Mouse (Mus musculus): ENCODE results near the gene Cd59a. TPM values are rescaled to one million over a fixed set of nuclear protein-coding genes. Genes with fewer than 3 reads are reported as not detected.
"Not testable (repeated sequence)": the region's sequence is repeated elsewhere in the genome, so short reads cannot be mapped to it uniquely, and the experiment has no call there.

Cd59a gene
- polyA plus RNA-seq, 1 experiment from 2014 or later, result 70.8 TPM

- DNase-seq (ENCODE audit: low spot score); H3K27me3 ChIP-seq (ENCODE audit: insufficient read depth, poor library complexity, severe bottlenecking); H3K4me3 ChIP-seq; H3K27ac ChIP-seq; H3K9me3 ChIP-seq: not testable (repeated sequence)
- Histone ChIP-seq H3K4me1 (peaks cover 12% of the 10 kb centered on the region), H3K36me3 (peaks cover 22% of the 10 kb centered on the region)
Measured at GRCm38 (mm10) chr2:104113563-104113962, 18.0 kb downstream of the Cd59a start.

- peaks cover 22% of the 10 kb centered on the region for H3K36me3 ChIP-seq
- no peak overlapping the region for H3K27ac ChIP-seq
- no peak overlapping the region for H3K4me3 ChIP-seq
- H3K27me3 ChIP-seq (ENCODE audit: insufficient read depth, poor library complexity, severe bottlenecking), result no peaks in the 10 kb centered on the region
- no peak for DNase-seq (ENCODE audit: low spot score)
- WGBS, result 90% methylated on average over 3 of the region's 3 CpGs
- H3K4me1 ChIP-seq, result peaks cover 7% of the 10 kb centered on the region
- no peaks in the 10 kb centered on the region for H3K9me3 ChIP-seq
Measured at GRCm38 (mm10) chr2:104114898-104115297, 19.3 kb downstream of the Cd59a start.

GRCm38 (mm10) chr2:104117173-104117572, 21.6 kb downstream of the Cd59a start:
- Histone ChIP-seq H3K36me3 (peaks cover 20% of the 10 kb centered on the region), H3K4me1 (peaks cover 24% of the 10 kb centered on the region)
- not testable (repeated sequence) for H3K4me3 ChIP-seq; H3K27me3 ChIP-seq (ENCODE audit: insufficient read depth, poor library complexity, severe bottlenecking); H3K27ac ChIP-seq; DNase-seq (ENCODE audit: low spot score); H3K9me3 ChIP-seq

GRCm38 (mm10) chr2:104119097-104119496, 23.5 kb downstream of the Cd59a start:
- H3K4me1 ChIP-seq, result peaks cover 38% of the 10 kb centered on the region
- H3K27ac ChIP-seq, result peak overlapping the region; percentile 11; the same call in 1 of the 2 replicates

GRCm38 (mm10) chr2:104120312-104120711, 24.7 kb downstream of the Cd59a start:
- no peaks in the 10 kb centered on the region for H3K27me3 ChIP-seq (ENCODE audit: insufficient read depth, poor library complexity, severe bottlenecking)
- no peak overlapping the region for H3K4me3 ChIP-seq
- peaks cover 42% of the 10 kb centered on the region for H3K4me1 ChIP-seq
- no peaks in the 10 kb centered on the region for H3K9me3 ChIP-seq
- H3K36me3 ChIP-seq, result no peaks in the 10 kb centered on the region
- peak overlapping the region; percentile 97 for H3K27ac ChIP-seq
- 44% methylated on average over 6 of the region's 6 CpGs for WGBS
- DNase-seq (ENCODE audit: low spot score), result peak; percentile 78

More at GRCm38 (mm10) chr2:104119097-104119496, 23.5 kb downstream of the Cd59a start:
- Histone ChIP-seq H3K27me3 (ENCODE audit: insufficient read depth, poor library complexity, severe bottlenecking) (no peaks in the 10 kb centered on the region), H3K36me3 (peaks cover 4% of the 10 kb centered on the region), H3K4me3 (no peak overlapping the region), H3K9me3 (no peaks in the 10 kb centered on the region)
- no peak for DNase-seq (ENCODE audit: low spot score)
- WGBS, result 83% methylated on average over 1 of the region's 1 CpGs

- 69% methylated on average over 8 of the region's 8 CpGs for WGBS
- peak overlapping the region; percentile 97 for H3K27ac ChIP-seq
Measured at GRCm38 (mm10) chr2:104121681-104122504, 26.3 kb downstream of the Cd59a start.

GRCm38 (mm10) chr2:104122505-104123378, 27.1 kb downstream of the Cd59a start, which contains the start of gene A930018P22Rik:
Gene A930018P22Rik, plus strand, starts transcription at chr2:104122769.
- no peaks in the 10 kb centered on the region for H3K9me3 ChIP-seq
- peak; percentile 98 for DNase-seq (ENCODE audit: low spot score)
- under 1% methylated on average over 67 of the region's 74 CpGs for WGBS
- H3K4me1 ChIP-seq, result peaks cover 42% of the 10 kb centered on the region
- no peaks in the 10 kb centered on the region for H3K36me3 ChIP-seq
- H3K4me3 ChIP-seq, result peak within 1 kb of the TSS; percentile 83
- H3K27ac ChIP-seq, result peak within 1 kb of the TSS; percentile 97
- 0 out of 2 replicates have a peak, but pooled peaks cover 7% of the 10 kb centered on the region for H3K27me3 ChIP-seq (ENCODE audit: insufficient read depth, poor library complexity, severe bottlenecking)

More at GRCm38 (mm10) chr2:104121681-104122504, 26.3 kb downstream of the Cd59a start:
- Histone ChIP-seq H3K4me3 (peak overlapping the region; percentile 83), H3K4me1 (peaks cover 42% of the 10 kb centered on the region), H3K36me3 (no peaks in the 10 kb centered on the region), H3K27me3 (ENCODE audit: insufficient read depth, poor library complexity, severe bottlenecking) (0 out of 2 replicates have a peak, but pooled peaks cover 3% of the 10 kb centered on the region), H3K9me3 (no peaks in the 10 kb centered on the region)
- DNase-seq (ENCODE audit: low spot score), result peak; percentile 75

- 45% methylated on average over 3 of the region's 3 CpGs for WGBS
Measured at GRCm38 (mm10) chr2:104123540-104123939, 27.9 kb downstream of the Cd59a start.

GRCm38 (mm10) chr2:104124071-104124470, 28.5 kb downstream of the Cd59a start:
- H3K9me3 ChIP-seq, result no peaks in the 10 kb centered on the region
- H3K4me3 ChIP-seq, result no peak overlapping the region
- peaks cover 43% of the 10 kb centered on the region for H3K4me1 ChIP-seq
- DNase-seq (ENCODE audit: low spot score), result no peak
- no peaks in the 10 kb centered on the region for H3K36me3 ChIP-seq
- H3K27me3 ChIP-seq (ENCODE audit: insufficient read depth, poor library complexity, severe bottlenecking), result 0 out of 2 replicates have a peak, but pooled peaks cover 7% of the 10 kb centered on the region
- 71% methylated on average over 5 of the region's 5 CpGs for WGBS
- H3K27ac ChIP-seq, result no peak overlapping the region

More at GRCm38 (mm10) chr2:104123540-104123939, 27.9 kb downstream of the Cd59a start:
- peak; percentile 74 for DNase-seq (ENCODE audit: low spot score)
- H3K9me3 ChIP-seq, result no peaks in the 10 kb centered on the region
- peak overlapping the region; percentile 97 for H3K27ac ChIP-seq
- no peaks in the 10 kb centered on the region for H3K36me3 ChIP-seq
- H3K4me3 ChIP-seq, result peak overlapping the region; percentile 83
- peaks cover 42% of the 10 kb centered on the region for H3K4me1 ChIP-seq
- 0 out of 2 replicates have a peak, but pooled peaks cover 7% of the 10 kb centered on the region for H3K27me3 ChIP-seq (ENCODE audit: insufficient read depth, poor library complexity, severe bottlenecking)

GRCm38 (mm10) chr2:104128803-104129531, 33.4 kb downstream of the Cd59a start:
- 87% methylated on average over 13 of the region's 13 CpGs for WGBS
- peaks cover 45% of the 10 kb centered on the region for H3K4me1 ChIP-seq
- DNase-seq (ENCODE audit: low spot score), result no peak

GRCm38 (mm10) chr2:104130165-104130564, 34.6 kb downstream of the Cd59a start:
- H3K9me3 ChIP-seq, result no peaks in the 10 kb centered on the region
- H3K4me3 ChIP-seq, result no peak overlapping the region
- H3K4me1 ChIP-seq, result peaks cover 42% of the 10 kb centered on the region
- 43% methylated on average over 6 of the region's 6 CpGs for whole genome bisulfite sequencing
- 0 out of 2 replicates have a peak, but pooled peaks cover 7% of the 10 kb centered on the region for H3K27me3 ChIP-seq (ENCODE audit: insufficient read depth, poor library complexity, severe bottlenecking)
- H3K36me3 ChIP-seq, result no peaks in the 10 kb centered on the region
- peak overlapping the region; percentile 53; the same call in 1 of the 2 replicates for H3K27ac ChIP-seq
- DNase-seq (ENCODE audit: low spot score), result peak; percentile 94

More at GRCm38 (mm10) chr2:104128803-104129531, 33.4 kb downstream of the Cd59a start:
- H3K27ac ChIP-seq, result peak overlapping the region; percentile 53
- H3K27me3 ChIP-seq (ENCODE audit: insufficient read depth, poor library complexity, severe bottlenecking), result 0 out of 2 replicates have a peak, but pooled peaks cover 7% of the 10 kb centered on the region
- no peaks in the 10 kb centered on the region for H3K9me3 ChIP-seq
- no peak overlapping the region for H3K4me3 ChIP-seq
- no peaks in the 10 kb centered on the region for H3K36me3 ChIP-seq

- Histone ChIP-seq H3K27ac (no peak overlapping the region), H3K36me3 (no peaks in the 10 kb centered on the region), H3K9me3 (no peaks in the 10 kb centered on the region), H3K4me3 (no peak overlapping the region), H3K4me1 (peaks cover 42% of the 10 kb centered on the region), H3K27me3 (ENCODE audit: insufficient read depth, poor library complexity, severe bottlenecking) (0 out of 2 replicates have a peak, but pooled peaks cover 7% of the 10 kb centered on the region)
- no peak for DNase-seq (ENCODE audit: low spot score)
- WGBS, result 57% methylated on average over 3 of the region's 3 CpGs
Measured at GRCm38 (mm10) chr2:104130969-104131368, 35.4 kb downstream of the Cd59a start.

Data from heart, embryonic 10.5 days (tissue).